Mouse (Mus musculus): ENCODE results near the gene Tatdn2.
"Not testable (repeated sequence)": the region's sequence is repeated elsewhere in the genome, so short reads cannot be mapped to it uniquely, and the experiment has no call there.

Tatdn2 gene

DNA sequence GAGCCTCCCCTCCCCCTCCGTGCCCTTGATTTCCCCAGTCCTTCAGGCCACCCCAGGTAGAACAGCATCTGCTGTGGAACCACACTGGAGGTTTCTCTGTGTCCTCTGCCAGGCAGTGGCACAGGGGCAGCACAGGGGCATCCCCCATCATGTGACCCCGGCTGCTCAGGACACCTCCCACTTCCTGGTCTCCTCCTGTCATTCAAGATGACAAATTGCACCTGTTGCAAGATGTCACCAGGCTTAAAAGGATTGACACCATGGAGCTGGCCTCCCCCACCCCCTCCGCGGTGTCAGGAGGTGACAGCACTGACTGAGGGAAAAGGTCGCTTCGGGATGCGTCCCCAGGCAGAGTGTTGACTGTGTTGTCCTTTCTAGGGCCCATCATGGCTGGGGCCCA, 27.0 kb upstream of the Tatdn2 start:
- peak; percentile 43 for DNase-seq (ENCODE audit: low read depth in 2 of 2, low spot score in 2 of 2)

DNA sequence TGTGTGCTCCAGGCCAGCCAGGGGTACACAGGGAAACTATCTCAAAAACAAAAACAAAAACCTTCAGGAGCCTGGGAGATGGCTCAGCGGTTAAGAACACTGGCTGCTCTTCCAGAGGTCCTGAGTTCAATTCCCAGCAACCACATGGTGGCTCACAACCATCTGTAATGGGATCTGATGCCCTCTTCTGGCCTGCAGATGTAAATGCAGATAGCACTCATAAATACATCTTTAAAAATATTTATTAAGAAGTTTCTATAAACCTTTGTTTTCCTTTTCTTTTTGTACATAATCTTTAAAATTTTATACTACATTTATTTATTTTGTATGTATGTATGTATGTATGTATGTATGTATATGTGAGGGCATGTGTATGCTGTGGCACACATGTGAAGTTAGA, 24.8 kb upstream of the Tatdn2 start:
- DNase-seq (ENCODE audit: low read depth in 2 of 2, low spot score in 2 of 2): not testable (repeated sequence)

DNA sequence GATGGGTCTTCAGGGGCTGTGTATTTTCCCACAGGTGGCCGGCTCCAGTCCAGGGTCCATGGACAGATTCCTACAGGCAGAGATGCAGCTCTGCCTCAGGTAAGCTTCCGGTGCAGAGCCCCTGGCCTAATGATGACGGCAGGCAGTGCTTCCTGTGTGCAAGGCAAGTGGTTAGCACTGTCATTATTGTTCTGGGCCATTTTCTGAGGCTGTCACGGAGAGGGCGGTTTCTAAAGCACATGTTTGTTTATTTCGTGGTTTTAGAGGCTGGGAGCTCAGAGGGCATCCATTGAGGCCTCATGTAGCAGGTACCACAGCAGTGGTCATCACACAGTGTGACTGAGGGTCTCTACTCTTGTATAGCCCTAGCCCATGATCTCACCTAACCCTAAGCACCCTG, 23.9 kb upstream of the Tatdn2 start:
- no peak for DNase-seq (ENCODE audit: low read depth in 2 of 2, low spot score in 2 of 2)

DNA sequence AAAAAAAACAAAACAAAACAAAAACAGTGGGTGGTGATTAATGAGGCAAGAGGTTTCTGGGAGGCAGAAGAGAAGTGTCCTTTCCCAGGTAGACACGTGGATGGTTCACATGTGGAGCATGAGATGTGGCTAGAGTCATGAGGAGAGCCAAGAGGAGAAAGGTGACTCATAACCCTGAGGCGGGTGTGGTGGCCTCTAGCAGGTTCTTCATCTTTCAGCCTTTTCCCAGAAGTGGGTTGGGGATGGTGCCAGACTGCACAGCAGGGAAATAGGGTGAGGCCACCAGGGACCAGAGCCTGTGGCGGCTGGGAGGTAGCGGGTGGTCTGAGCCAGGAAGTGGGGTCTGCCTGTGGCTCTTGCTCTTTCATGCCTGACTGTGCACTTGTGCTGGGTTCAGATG, 21.6 kb upstream of the Tatdn2 start:
- no peak for DNase-seq (ENCODE audit: low read depth in 2 of 2, low spot score in 2 of 2)

DNA sequence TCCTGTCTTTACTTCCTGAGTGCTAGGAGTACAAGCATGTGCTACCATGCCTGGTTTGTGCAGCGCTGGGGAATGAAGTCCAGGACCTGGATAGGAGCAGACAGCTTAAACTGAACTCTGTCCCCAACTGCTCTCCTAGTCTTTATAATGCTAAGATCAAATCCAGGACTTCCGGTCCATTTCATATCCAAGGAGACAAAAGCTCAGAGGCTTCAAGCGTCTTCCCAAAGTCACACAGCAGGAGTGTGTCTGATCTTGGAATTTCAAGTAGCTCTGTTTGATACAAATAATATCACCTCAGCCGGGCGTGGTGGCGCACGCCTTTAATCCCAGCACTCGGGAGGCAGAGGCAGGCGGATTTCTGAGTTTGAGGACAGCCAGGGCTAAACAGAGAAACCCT, 20.9 kb upstream of the Tatdn2 start:
- DNase-seq (ENCODE audit: low read depth in 2 of 2, low spot score in 2 of 2): no peak

DNA sequence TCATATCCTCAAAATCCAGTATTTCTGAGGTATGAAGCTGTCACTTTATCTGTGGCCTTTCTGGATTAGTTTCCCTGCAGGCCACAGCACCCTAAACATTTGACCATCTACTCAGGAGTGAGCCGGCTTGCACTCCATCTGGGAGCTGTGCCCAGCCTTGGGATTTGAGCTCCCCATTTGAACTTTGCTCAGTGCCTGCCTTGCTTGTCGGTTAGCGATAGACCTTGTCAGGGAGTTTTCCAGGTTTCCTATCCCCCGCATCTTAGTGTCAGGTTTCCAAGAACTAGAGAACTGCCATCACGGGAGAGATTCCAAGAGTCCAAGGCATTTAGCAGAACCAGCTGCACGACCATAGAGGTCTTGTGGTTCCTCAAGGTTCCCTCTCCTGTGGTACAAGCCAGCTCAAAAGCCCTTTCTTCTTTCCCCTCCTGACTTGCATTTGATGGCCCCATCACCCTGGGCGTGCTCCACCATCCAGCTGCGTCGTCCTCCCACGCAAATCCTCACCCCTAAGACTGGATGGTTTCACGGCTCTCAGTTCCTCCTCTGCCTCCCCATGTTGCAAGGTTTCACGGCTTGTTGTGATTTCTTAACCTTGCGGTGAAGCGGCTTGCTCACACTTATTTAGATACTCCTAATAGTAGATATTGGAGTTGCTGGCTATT, 19.6 kb upstream of the Tatdn2 start:
- no peak for DNase-seq (ENCODE audit: low read depth in 2 of 2, low spot score in 2 of 2)

DNA sequence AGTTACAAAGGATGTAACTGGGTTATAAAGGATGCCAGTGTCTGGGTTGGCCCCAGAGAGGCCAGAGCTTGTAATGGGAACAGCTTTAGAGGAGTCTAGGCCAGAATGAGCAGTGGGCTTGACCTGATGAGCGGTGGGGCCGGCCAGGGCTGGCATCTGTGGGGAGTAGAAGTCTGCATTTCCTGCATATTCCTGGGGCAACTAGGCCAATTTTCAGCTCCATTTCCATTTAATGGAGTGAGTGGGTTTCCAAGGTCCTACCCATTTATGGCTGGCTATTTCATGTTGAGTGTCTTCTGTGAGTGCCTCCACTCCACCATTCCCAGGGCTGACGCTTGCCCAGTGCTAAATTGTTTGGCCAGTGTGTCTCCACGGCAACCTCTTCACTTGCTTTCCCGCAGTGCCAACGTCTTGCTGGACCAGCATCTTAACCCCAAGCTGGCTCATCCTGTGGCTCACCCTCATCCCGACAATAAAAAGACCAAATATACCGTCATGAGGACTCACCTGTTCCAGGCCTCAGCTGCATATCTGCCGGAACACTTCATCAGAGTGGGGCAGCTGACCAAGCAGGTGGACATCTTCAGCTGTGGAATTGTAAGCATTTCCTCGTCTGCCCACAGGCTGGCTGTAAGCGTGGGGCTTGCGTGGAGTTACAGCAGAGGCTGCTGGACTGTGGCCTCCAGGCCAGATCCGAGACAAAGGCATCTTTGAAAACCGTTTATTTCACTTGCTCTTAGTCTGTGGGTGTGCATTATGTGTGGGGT, 18.4 kb upstream of the Tatdn2 start:
- no peak for DNase-seq (ENCODE audit: low read depth in 2 of 2, low spot score in 2 of 2)

DNA sequence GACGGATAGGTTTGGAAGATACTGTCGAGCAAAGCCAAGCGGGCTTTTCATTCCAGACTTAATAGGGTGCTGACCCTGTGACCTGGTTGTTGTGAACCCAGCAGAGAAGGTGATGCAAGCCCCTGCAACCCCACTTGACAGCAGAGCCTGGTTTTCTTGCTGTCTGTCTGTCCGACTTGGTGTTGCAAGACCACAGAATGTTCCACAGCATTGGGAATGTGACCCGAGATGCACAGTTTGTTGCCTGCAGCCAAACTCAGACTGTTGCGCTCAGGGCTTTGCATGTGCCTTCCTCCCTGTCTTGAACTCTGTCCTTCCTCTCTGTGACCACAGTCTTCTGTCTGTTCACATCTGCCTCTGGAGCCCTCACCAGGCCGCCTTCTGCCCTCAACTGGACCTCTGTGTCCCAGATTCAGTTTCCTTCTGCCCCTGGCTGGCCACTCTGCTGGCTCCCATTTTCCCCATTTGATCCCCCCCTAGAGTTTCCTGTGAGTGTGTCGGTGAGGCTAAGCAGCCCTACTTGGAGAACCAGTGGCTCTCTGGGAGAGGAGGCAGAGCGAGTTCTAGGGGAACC, 16.8 kb upstream of the Tatdn2 start:
- no peak for DNase-seq (ENCODE audit: low read depth in 2 of 2, low spot score in 2 of 2)

DNA sequence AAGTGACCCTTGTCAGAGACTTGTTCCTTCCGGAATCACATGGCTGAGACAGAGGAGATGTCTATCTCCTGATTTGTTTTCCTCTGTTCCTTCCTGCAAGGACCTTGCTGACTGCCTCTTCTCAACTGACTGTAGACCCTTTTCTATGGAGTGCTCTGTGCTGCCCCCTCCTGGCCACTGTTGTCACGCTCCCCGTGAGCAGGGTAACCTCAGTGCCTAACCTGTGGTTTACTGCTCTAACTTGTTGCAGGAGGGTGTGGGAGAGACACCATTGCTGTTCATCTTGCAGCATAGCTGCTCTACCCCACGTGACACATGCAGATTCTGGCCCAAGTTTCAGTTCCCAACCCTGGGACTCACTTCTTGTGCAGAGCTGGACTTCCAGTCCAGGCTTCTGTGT, 15.6 kb upstream of the Tatdn2 start:
- peak; percentile 91 to 94 for DNase-seq (ENCODE audit: low read depth in 2 of 2, low spot score in 2 of 2)

DNA sequence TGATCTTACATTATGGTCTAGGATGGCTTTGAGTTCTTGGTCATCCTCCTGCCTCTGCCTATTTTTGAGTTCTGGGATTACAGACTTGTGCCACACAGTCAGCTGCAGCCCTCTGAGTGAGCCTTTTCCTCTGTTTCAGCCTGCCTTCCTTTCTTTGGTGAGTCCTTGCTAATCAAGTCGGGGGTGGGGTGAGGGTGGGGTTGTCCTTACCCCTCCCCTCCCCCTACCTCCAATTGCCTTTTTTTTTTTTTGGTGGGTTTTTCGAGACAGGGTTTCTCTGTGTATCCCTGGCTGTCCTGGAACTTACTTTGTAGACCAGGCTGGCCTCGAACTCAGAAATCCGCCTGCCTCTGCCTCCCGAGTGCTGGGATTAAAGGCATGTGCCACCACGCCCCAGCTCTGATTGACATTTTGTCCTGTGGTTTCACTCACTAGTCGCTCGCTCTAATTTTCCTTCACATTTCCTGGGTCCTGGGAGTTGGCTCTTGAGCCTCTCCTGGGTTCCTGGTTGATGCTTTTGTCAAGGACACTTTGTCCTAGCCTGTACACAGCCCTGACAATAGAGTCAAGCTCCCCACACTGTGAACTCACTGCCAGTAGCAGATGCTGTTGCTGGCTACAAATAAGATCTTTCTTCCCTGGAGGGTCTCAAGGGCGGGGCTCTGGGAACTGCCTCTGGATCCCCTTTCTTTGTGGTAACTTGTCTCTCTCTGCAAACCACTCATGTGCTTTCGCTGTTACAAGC, 13.6 kb upstream of the Tatdn2 start:
- no peak for DNase-seq (ENCODE audit: low read depth in 2 of 2, low spot score in 2 of 2)

DNA sequence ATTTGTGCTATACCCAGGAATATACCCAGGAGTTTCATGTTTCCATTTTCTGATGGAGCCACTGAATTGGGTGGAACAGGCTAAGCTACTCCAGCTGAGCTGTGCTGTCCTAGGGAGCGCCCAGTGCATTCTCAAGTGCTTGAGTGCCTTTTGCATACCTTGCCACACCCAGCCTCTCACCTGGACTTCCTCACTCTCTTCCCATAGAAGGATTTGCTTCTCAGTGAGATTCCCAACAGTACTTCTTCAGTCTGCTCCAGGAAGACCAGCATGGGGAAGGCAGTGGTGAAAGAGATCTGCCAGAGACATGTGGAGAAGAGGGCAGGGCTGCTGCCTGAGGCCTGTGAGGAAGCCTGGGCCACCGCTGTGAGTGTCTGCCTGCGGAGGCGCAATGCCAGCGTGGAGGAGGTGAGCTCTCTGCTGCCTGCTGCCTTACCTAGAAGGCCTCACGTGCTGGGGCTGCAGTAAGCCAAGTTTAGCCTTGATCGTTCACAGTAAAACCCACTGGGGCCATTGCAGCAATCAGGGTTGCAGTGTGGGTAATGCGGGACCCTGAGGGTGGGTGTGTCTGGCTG, 10.2 kb upstream of the Tatdn2 start:
- DNase-seq (ENCODE audit: low read depth in 2 of 2, low spot score in 2 of 2): no peak

DNA sequence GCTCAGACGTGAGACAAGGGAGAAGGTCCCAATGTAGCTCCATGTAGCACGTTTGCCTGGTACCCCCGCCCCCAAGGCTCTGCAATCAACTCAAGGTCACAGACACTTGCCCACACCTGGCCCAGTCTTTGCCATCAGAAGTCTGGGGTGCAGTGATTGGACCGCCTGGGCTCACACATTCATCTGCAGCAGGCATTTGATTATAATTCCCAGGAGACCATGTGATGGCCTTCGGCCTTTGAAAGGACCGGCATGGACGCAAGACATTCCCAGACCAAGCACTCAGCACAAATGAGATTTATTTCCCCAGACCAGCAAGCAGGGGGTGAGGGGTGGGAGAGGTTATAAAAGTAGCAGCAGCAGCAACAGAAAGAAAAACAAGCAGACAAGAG, 6.8 kb upstream of the Tatdn2 start:
- DNase-seq (ENCODE audit: low read depth in 2 of 2, low spot score in 2 of 2): no peak

DNA sequence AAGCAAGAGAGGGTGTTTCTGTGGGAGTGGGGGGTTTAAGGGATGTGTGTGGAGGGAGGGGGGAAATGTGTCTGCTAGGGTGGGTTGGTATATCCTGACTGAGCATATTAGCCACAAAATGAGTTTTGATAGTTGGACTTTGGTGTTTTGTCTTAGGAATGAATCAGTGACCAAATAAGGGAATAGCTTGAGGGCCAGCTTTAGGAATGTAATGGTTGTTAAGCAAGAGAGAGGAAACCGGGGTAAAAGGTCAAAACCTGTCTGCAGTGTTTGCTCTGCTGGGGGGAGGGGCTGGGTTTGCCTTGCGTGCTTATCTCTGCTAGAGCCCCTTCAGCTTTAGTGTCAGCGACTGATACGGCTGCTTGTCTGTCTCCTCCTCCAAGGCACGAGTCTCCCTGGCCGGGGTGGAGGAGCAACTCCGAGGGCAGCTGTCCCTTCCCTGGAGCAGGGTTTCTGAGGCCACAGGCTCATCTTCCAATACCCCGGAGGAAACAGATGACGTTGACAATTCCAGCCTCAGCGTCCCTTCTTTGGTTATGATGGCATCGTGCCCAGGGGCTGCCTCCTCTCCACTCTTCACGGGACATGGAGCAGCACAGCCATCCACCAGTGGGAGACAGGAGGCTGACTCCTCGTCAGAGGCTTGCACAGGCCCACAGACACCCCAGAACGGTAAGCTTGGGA, 6.3 kb upstream of the Tatdn2 start:
- no peak for DNase-seq (ENCODE audit: low read depth in 2 of 2, low spot score in 2 of 2)

DNA sequence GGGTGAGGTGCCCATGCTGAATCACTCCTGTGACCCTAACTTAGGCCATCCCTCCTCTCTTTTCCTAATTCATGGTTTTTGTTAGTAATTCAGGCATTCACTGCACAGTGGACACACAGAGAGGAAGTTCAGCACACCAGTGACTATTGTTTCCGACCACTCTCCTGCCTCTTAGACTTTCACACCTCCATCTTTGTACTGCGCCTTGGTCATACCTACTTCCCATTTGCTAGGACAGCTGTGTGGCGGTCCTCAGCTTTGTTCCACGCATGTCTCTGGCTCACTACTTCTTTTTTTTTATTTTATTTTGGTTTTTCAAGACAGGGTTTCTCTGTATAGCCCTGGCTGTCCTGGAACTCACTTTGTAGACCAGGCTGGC, 5.8 kb upstream of the Tatdn2 start:
- DNase-seq (ENCODE audit: low read depth in 2 of 2, low spot score in 2 of 2): no peak

DNA sequence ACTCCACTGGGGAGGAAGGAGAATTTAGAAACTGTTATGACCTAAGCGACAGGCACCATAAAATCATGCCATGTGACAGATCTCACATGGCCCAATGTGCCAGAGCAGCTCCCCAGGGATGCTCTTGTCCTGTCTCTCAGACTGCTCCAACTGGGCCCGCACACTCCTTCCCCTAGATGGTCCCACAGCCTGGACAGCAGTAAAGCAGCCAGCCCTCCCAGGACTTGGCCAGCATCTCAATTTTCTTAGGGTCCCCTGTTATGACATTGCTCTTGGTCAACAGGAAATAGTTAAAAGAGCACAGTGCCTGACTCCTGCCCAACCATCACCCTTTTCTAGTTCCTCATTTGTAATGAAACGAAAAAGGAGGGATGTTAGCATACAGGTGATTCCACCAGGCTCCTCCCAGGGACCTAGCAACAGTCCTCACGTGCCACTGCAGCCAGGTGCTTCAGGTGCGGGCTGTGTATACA, 4.2 kb upstream of the Tatdn2 start:
- DNase-seq (ENCODE audit: low read depth in 2 of 2, low spot score in 2 of 2): no peak

DNA sequence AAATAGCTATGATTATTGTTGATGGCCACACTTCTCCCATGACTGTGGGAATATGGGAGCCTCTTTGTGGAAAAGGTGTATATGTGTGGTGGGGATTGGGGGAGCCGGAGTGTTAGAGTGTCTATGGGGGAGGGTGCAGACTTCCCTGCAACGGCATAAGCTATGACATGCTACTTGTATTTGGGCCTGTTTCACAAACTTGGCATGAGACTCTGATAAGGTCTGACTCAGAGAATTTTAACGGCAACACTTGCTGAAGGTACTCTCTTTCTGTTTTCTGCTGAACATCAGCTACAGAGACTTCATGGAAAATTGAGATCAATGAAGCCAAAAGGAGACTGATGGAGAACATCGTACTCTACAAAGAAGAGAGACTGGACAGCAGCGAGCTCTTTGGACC, 3.5 kb upstream of the Tatdn2 start:
- DNase-seq (ENCODE audit: low read depth in 2 of 2, low spot score in 2 of 2): no peak

DNA sequence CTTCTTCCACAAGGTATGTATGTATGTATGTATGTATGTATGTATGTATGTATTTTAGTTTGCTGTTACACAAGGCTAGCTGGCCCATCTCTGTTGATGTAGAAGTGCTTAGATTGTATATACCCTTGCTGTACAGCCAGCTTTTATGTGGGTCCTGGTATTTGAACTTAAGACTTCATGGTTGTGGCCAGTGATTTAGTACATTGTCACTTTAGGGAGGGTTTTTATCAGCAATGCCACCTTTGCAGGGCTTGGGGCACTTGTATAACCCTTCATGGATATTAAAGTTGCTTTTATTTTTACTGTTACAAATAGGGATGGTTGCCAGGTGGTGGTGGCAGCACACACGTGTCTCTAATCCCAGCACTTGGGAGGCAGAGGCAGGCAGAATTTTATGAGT, 1.6 kb upstream of the Tatdn2 start:
- no peak for DNase-seq (ENCODE audit: low read depth in 2 of 2, low spot score in 2 of 2)

DNA sequence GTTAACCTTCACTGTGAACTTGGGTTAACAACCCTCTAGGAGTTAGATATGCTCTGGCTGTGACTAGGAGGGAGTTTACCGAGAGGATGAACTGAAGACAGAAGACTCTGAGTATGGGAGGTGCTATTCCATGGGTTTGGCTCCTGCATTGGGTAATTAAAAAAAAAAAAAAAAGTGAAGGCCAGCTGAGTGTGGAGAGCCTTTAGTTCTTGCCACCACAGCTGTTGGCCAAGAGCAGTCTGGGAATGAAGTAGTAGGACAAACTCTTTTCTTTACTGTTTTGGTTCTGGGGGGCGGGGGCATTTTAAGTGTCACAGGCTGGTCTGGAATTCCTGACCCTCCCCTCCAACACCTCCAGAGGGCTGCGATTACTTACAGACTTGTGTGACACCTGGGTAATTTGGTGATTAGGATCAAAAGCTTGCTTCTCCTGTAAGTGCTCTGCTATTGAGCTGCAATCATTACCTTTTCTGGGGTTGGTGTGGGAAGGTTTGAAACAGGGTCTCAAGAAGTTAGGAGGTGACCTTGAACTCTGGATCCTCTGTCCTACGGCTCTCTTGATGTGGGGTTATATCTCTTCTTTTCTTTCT, 989 bp upstream of the Tatdn2 start:
- no peak for DNase-seq (ENCODE audit: low read depth in 2 of 2, low spot score in 2 of 2)

DNA sequence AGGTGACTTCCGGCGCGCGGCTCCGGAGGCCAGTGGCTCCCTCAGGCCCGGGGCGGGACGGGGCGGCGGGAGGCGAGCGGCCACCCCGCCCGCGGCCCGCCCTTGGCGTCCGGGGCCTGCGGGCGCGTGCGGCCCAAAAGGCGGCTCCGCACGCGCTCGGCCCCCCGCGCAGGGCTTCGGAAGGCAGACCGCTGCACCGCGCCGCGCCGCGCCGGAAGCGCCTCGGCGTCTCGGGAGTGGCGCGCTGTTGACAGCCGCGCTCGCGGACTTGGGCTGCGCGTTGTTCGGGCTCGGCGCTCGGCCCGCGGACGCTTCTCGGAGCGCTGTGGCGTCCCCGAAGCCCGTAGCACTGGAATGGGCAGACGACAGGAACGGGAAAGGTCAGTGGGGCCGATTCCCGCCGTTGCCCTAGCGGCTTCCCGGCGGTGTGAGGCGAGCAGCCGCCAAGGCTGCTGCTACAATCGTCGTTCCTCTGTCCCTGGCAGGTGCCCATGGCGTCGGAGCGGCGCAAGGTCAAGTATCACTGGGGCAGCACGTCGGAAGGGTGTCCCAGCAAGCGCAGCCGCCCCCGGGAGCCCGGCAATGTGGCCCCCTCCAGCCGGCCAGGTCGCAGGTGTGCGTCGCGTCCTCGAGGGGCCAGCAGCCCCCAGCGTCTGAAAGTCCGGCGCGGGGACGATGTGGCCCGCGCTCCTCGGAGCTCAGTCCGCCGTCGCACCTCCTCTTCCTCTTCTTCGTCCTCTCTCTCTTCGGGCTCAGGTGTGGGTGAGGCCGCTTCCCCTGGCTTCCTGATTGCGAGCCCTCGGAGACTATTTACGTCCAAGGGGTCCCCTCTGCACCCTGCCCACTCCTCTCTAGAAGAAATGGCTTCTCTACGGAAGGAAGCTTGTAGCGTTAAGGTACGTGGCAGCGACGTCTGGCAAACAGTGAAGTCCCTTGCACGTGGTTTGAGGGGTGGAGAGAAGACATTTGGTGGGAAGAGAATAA, 664 bp downstream of the Tatdn2 start:
- peak; percentile 22 to 28 for DNase-seq (ENCODE audit: low read depth in 2 of 2, low spot score in 2 of 2)
